Mouse (Mus musculus): ENCODE results near the gene Mxra8. TPM values are rescaled to one million over a fixed set of nuclear protein-coding genes. Genes with fewer than 3 reads are reported as not detected.

Mxra8 gene
- polyA plus RNA-seq, 1 experiment = 87.5 TPM

- peak overlapping the region; percentile 80 for H3K4me3 ChIP-seq
- H3K36me3 ChIP-seq (ENCODE audit: control insufficient read depth, insufficient read depth) = no peaks in the 10 kb centered on the region
- no peak overlapping the region for H3ac ChIP-seq (ENCODE audit: control insufficient read depth, insufficient read length)
- H3K27me3 ChIP-seq (ENCODE audit: control insufficient read depth, insufficient read depth, insufficient read length) = no peaks in the 10 kb centered on the region
- H3K4me2 ChIP-seq (ENCODE audit: low read depth) = peak overlapping the region; percentile 100
- no peak for TF ChIP-seq USF1 (IDR thresholded peaks at IDR 0.05; ENCODE audit: low read depth)
- TF ChIP-seq POLR2A (IDR thresholded peaks at IDR 0.05; ENCODE audit: insufficient read length, low read depth) = no peak
- H3K79me2 ChIP-seq (ENCODE audit: control insufficient read depth, insufficient read depth) = peaks cover 45% of the 10 kb centered on the region
These were observed 9.9 kb downstream of the Mxra8 start for GRCm38 (mm10) chr4:155849391-155849790.

- Histone ChIP-seq H3K79me2 (ENCODE audit: control insufficient read depth, insufficient read depth) (peaks cover 45% of the 10 kb centered on the region), H3K27me3 (ENCODE audit: control insufficient read depth, insufficient read depth, insufficient read length) (no peaks in the 10 kb centered on the region), H3K36me3 (ENCODE audit: control insufficient read depth, insufficient read depth) (no peaks in the 10 kb centered on the region), H3K4me3 (no peak overlapping the region), H3K4me2 (ENCODE audit: low read depth) (peak overlapping the region; percentile 100), H3ac (ENCODE audit: control insufficient read depth, insufficient read length) (no peak overlapping the region)
- TF ChIP-seq MYOG (IDR thresholded peaks at IDR 0.05; ENCODE audit: control insufficient read depth in 1 of 3, insufficient read depth in 1 of 3, insufficient read length in 2 of 3, low read depth in 2 of 3) (no peak), TCF12 (IDR thresholded peaks at IDR 0.05; ENCODE audit: insufficient read depth, poor library complexity, severe bottlenecking) (no peak), REST (IDR thresholded peaks at IDR 0.05; ENCODE audit: insufficient read depth, insufficient read length) (no peak), USF1 (IDR thresholded peaks at IDR 0.05; ENCODE audit: low read depth) (no peak), MAX (IDR thresholded peaks at IDR 0.05; ENCODE audit: low read depth) (no peak), SRF (IDR thresholded peaks at IDR 0.05; ENCODE audit: control insufficient read depth, insufficient read length, low read depth) (no peak), POLR2AphosphoS2 (IDR thresholded peaks at IDR 0.05; ENCODE audit: insufficient read length, low read depth) (no peak), TCF3 (IDR thresholded peaks at IDR 0.05; ENCODE audit: insufficient read length, low read depth) (no peak), E2F4 (IDR thresholded peaks at IDR 0.05; ENCODE audit: insufficient read depth) (no peak), POLR2A (IDR thresholded peaks at IDR 0.05; ENCODE audit: insufficient read length, low read depth) (no peak), MYOD1 (IDR thresholded peaks at IDR 0.05; ENCODE audit: control insufficient read depth in 1 of 3, insufficient read length in 2 of 3, low read depth in 2 of 3) (no peak), CEBPB (IDR thresholded peaks at IDR 0.05; ENCODE audit: insufficient read depth, poor library complexity, severe bottlenecking) (no peak)
These were observed 10.4 kb downstream of the Mxra8 start for GRCm38 (mm10) chr4:155849792-155850451.

- Histone ChIP-seq H3K79me2 (ENCODE audit: control insufficient read depth, insufficient read depth) (peaks cover 45% of the 10 kb centered on the region), H3K36me3 (ENCODE audit: control insufficient read depth, insufficient read depth) (no peaks in the 10 kb centered on the region), H3K4me3 (no peak overlapping the region), H3K4me2 (ENCODE audit: low read depth) (peak overlapping the region; percentile 34), H3K27me3 (ENCODE audit: control insufficient read depth, insufficient read depth, insufficient read length) (no peaks in the 10 kb centered on the region), H3ac (ENCODE audit: control insufficient read depth, insufficient read length) (no peak overlapping the region)
- TF ChIP-seq POLR2AphosphoS2 (IDR thresholded peaks at IDR 0.05; ENCODE audit: insufficient read length, low read depth) (no peak), E2F4 (IDR thresholded peaks at IDR 0.05; ENCODE audit: insufficient read depth) (no peak), SRF (IDR thresholded peaks at IDR 0.05; ENCODE audit: control insufficient read depth, insufficient read length, low read depth) (no peak), USF1 (IDR thresholded peaks at IDR 0.05; ENCODE audit: low read depth) (no peak)
These were observed 11.9 kb downstream of the Mxra8 start for GRCm38 (mm10) chr4:155851368-155851767.

GRCm38 (mm10) chr4:155851951-155852411 lies 12.5 kb downstream of the Mxra8 start:
- Histone ChIP-seq H3K4me3 (no peak overlapping the region), H3K36me3 (ENCODE audit: control insufficient read depth, insufficient read depth) (no peaks in the 10 kb centered on the region)

GRCm38 (mm10) chr4:155853421-155853820 lies 13.9 kb downstream of the Mxra8 start:
- H3K36me3 ChIP-seq (ENCODE audit: control insufficient read depth, insufficient read depth) = no peaks in the 10 kb centered on the region

More at GRCm38 (mm10) chr4:155851951-155852411, 12.5 kb downstream of the Mxra8 start:
- H3K27me3 ChIP-seq (ENCODE audit: control insufficient read depth, insufficient read depth, insufficient read length) = no peaks in the 10 kb centered on the region
- TF ChIP-seq REST (IDR thresholded peaks at IDR 0.05; ENCODE audit: insufficient read depth, insufficient read length) = no peak
- no peak for TF ChIP-seq SRF (IDR thresholded peaks at IDR 0.05; ENCODE audit: control insufficient read depth, insufficient read length, low read depth)
- H3ac ChIP-seq (ENCODE audit: control insufficient read depth, insufficient read length) = no peak overlapping the region
- H3K79me2 ChIP-seq (ENCODE audit: control insufficient read depth, insufficient read depth) = peaks cover 45% of the 10 kb centered on the region
- no peak overlapping the region for H3K4me2 ChIP-seq (ENCODE audit: low read depth)

More at GRCm38 (mm10) chr4:155853421-155853820, 13.9 kb downstream of the Mxra8 start:
- H3K27me3 ChIP-seq (ENCODE audit: control insufficient read depth, insufficient read depth, insufficient read length) = no peaks in the 10 kb centered on the region
- H3K4me3 ChIP-seq = no peak overlapping the region
- no peak overlapping the region for H3K4me2 ChIP-seq (ENCODE audit: low read depth)
- no peak overlapping the region for H3ac ChIP-seq (ENCODE audit: control insufficient read depth, insufficient read length)
- TF ChIP-seq SRF (IDR thresholded peaks at IDR 0.05; ENCODE audit: control insufficient read depth, insufficient read length, low read depth) (no peak), MYOD1 (IDR thresholded peaks at IDR 0.05; ENCODE audit: control insufficient read depth in 1 of 3, insufficient read length in 2 of 3, low read depth in 2 of 3) (no peak), MAX (IDR thresholded peaks at IDR 0.05; ENCODE audit: low read depth) (no peak), POLR2AphosphoS2 (IDR thresholded peaks at IDR 0.05; ENCODE audit: insufficient read length, low read depth) (no peak), TCF3 (IDR thresholded peaks at IDR 0.05; ENCODE audit: insufficient read length, low read depth) (no peak), E2F4 (IDR thresholded peaks at IDR 0.05; ENCODE audit: insufficient read depth) (no peak), USF1 (IDR thresholded peaks at IDR 0.05; ENCODE audit: low read depth) (no peak), REST (IDR thresholded peaks at IDR 0.05; ENCODE audit: insufficient read depth, insufficient read length) (no peak), TCF12 (IDR thresholded peaks at IDR 0.05; ENCODE audit: insufficient read depth, poor library complexity, severe bottlenecking) (no peak), MYOG (IDR thresholded peaks at IDR 0.05; ENCODE audit: control insufficient read depth in 1 of 3, insufficient read depth in 1 of 3, insufficient read length in 2 of 3, low read depth in 2 of 3) (no peak), POLR2A (IDR thresholded peaks at IDR 0.05; ENCODE audit: insufficient read length, low read depth) (no peak), CEBPB (IDR thresholded peaks at IDR 0.05; ENCODE audit: insufficient read depth, poor library complexity, severe bottlenecking) (no peak)
- H3K79me2 ChIP-seq (ENCODE audit: control insufficient read depth, insufficient read depth) = peaks cover 35% of the 10 kb centered on the region

All from myocyte (in vitro differentiated cells).